Mouse (Mus musculus): ENCODE data around the gene Rps6ka5.

- TF ChIP-seq POLR2A (IDR thresholded peaks at IDR 0.05; ENCODE audit: borderline replicate concordance, extremely low read depth, low read depth, low read length) (no peak), CTCF (IDR thresholded peaks at IDR 0.05; ENCODE audit: insufficient read depth, low read length) (no peak)
Observed at GRCm38 (mm10) chr12:100578291-100578690, 148.5 kb downstream of the Rps6ka5 start.
